Comparison of ENCODE assay signal across 16 mouse cellular contexts in the genomic region with DNA sequence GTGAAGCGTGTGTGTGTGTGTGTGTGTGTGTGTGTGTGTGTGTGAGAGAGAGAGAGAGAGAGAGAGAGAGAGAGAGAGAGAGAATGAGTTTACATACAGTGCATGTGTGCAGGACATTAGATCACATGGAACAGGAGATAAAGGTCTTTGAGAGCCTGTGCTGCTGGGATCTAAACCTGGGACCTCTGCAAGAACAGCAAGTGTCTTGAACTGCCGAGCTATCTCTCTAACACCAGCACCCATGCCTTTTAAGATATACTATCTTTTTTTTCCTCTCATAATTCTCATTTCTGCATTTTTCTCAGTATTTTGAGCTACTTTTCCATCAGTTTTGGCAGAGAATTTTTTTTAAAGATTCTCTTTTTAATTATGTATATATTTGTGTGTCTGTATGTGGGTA. TPM values are rescaled to one million over a fixed set of nuclear protein-coding genes. Genes with fewer than 3 reads are reported as not detected.
"Had no signal": no experiment of that assay in that cellular context is flagged by ENCODE, and none has a peak within 500 bp of the region (broad histone marks: within the 10 kb centered on the region; RNA-seq: fewer than 3 reads in every experiment).

No protein-coding gene starts in this region.

- H3K27ac ChIP-seq: hindbrain, postnatal 0 days; kidney, embryonic 15.5 days; limb, embryonic 13.5 days; midbrain, embryonic 10.5 days; stomach, postnatal 0 days had no signal

- H3K9ac ChIP-seq: kidney, embryonic 15.5 days; limb, embryonic 13.5 days had no signal

- H3K36me3 ChIP-seq: kidney, embryonic 15.5 days; limb, embryonic 13.5 days; midbrain, embryonic 10.5 days had no signal

- H3K4me2 ChIP-seq: kidney, embryonic 15.5 days had no signal

- ATAC-seq: hindbrain, postnatal 0 days; midbrain, embryonic 16.5 days had no signal

- H3K4me3 ChIP-seq: kidney, embryonic 15.5 days; limb, embryonic 13.5 days; midbrain, embryonic 10.5 days had no signal

- H3K9me3 ChIP-seq: kidney, embryonic 15.5 days; limb, embryonic 13.5 days; midbrain, embryonic 10.5 days had no signal

- DNase-seq: kidney, adult 18-20 months; kidney, postnatal 14 days; layer of hippocampus, postnatal 36 days; right cerebral cortex, adult 18-20 months; right cerebral cortex, postnatal 25 days; thymus, postnatal 4 days had no signal

- H3K27me3 ChIP-seq: kidney, embryonic 15.5 days; limb, embryonic 13.5 days had no signal

RNA-seq across cellular contexts. Expression of gene Art1, which starts 2.0 kb away (rescaled TPM):
- total RNA-seq: layer of hippocampus, postnatal 36 days; left cerebral cortex, postnatal 36 days had no signal

RNA-seq across cellular contexts. Expression of gene Art5, which starts 5.7 kb away (rescaled TPM):
- total RNA-seq: hindbrain, postnatal 0 days; layer of hippocampus, postnatal 36 days; left cerebral cortex, postnatal 36 days had no signal
- polyA plus RNA-seq: midbrain, embryonic 16.5 days had no signal

RNA-seq across cellular contexts. Expression of gene Chrna10, which starts 13.1 kb away (rescaled TPM):
- total RNA-seq: hindbrain, postnatal 0 days; layer of hippocampus, postnatal 36 days had no signal
- polyA plus RNA-seq: intestine, embryonic 14.5 days; kidney, embryonic 15.5 days; limb, embryonic 13.5 days; midbrain, embryonic 10.5 days; midbrain, embryonic 16.5 days; stomach, postnatal 0 days had no signal

RNA-seq across cellular contexts. Expression of gene Trpc2, which starts 20.6 kb away (rescaled TPM):
- polyA plus RNA-seq: intestine, embryonic 14.5 days; kidney, embryonic 15.5 days; large intestine, adult 2 months; limb, embryonic 13.5 days; midbrain, embryonic 10.5 days; midbrain, embryonic 16.5 days; neural tube, embryonic 14.5 days; stomach, postnatal 0 days had no signal
